Mouse (Mus musculus) spleen, adult 2 months (tissue): ENCODE measurements around the gene Ostm1. TPM values are rescaled to one million over a fixed set of nuclear protein-coding genes. Genes with fewer than 3 reads are reported as not detected.
A peak's percentile ranks its signal among the peaks of the same experiment; 100 is the strongest.

Experiments used
- DNase-seq, 2 experiments: peaks; one replicate each; pipeline versions ENCODE4 v3.0.0 to v3.0.0-alpha.2; 2012 to 2021; ENCODE audit warnings: low spot score in 2 of 2, low read depth in 1 of 2
- H3K27ac ChIP-seq: fragments of 200-500 bp; 2 replicates; pipeline ENCODE4 v1.5.1; 2012; ENCODE audit warnings: low read length, inconsistent platforms; ENCODE audit not compliant: insufficient read depth
- H3K27me3 ChIP-seq: fragments of 200-500 bp; 2 replicates; pipeline ENCODE4 v1.6.1; 2012; ENCODE audit warnings: mild to moderate bottlenecking, moderate library complexity, low read length, inconsistent platforms; ENCODE audit not compliant: control insufficient read depth, insufficient read depth
- H3K36me3 ChIP-seq: fragments of 200-500 bp; 2 replicates; pipeline ENCODE4 v1.6.1; 2012; ENCODE audit warnings: mild to moderate bottlenecking, low read length, inconsistent platforms; ENCODE audit not compliant: control insufficient read depth, insufficient read depth
- H3K4me1 ChIP-seq: fragments of 200-500 bp; 2 replicates; pipeline ENCODE4 v1.6.1; 2011; ENCODE audit warnings: inconsistent platforms; ENCODE audit not compliant: control insufficient read depth, insufficient read depth, insufficient read length
- H3K4me3 ChIP-seq: fragments of 200-500 bp; 2 replicates; pipeline ENCODE4 v1.5.1; 2011; ENCODE audit warnings: mild to moderate bottlenecking, inconsistent platforms; ENCODE audit not compliant: insufficient read depth, insufficient read length; ENCODE audit errors: extremely low read depth
- CTCF ChIP-seq: fragments of 200-500 bp; IDR thresholded peaks from 2 replicates; pipeline ENCODE4 v1.5.1; 2011; ENCODE audit warnings: mild to moderate bottlenecking, inconsistent platforms; ENCODE audit not compliant: insufficient read depth, insufficient read length, insufficient replicate concordance; ENCODE audit errors: extremely low read depth
- POLR2A ChIP-seq: fragments of 200-500 bp; IDR thresholded peaks from 2 replicates; pipeline ENCODE4 v1.6.1; 2011; ENCODE audit warnings: low read depth, low read length, inconsistent platforms
- WGBS: fragments of 180-500 bp; shearing (Covaris S2); methylation state at CpG from one replicate; pipeline ENCODE4 v1.1.7; 2018; 5-methylcytosine and 5-hydroxymethylcytosine counted together
- polyA plus RNA-seq: library from polyadenylated mRNA; depleted of rRNA; stranded (reverse); fragments of >200 nt; gene quantifications from 2 replicates; pipeline ENCODE4 v1.2.3, GENCODE M21; 2012

Ostm1 gene
- polyA plus RNA-seq, 1 experiment, result 16.2 TPM

GRCm38 (mm10) chr10:42692794-42693193 lies 109.2 kb downstream of the Ostm1 start:
- Histone ChIP-seq H3K4me3 (no peak overlapping the region), H3K36me3 (peaks cover 10% of the 10 kb centered on the region), H3K4me1 (no peaks in the 10 kb centered on the region), H3K27me3 (no peaks in the 10 kb centered on the region), H3K27ac (no peak overlapping the region)
- TF ChIP-seq CTCF (no peak), POLR2A (no peak)
- DNase-seq, result no peak

- WGBS, result 95% methylated on average over 2 of the region's 2 CpGs
- no peak overlapping the region for H3K27ac ChIP-seq
- H3K27me3 ChIP-seq, result no peaks in the 10 kb centered on the region
- H3K4me1 ChIP-seq, result no peaks in the 10 kb centered on the region
- no peak for TF ChIP-seq POLR2A
- no peak for TF ChIP-seq CTCF
- H3K36me3 ChIP-seq, result peaks cover 14% of the 10 kb centered on the region
- no peak for DNase-seq
- H3K4me3 ChIP-seq, result no peak overlapping the region
Observed at GRCm38 (mm10) chr10:42693482-42693881, 109.9 kb downstream of the Ostm1 start.

- Histone ChIP-seq H3K4me3 (no peak overlapping the region), H3K27ac (no peak overlapping the region), H3K4me1 (no peaks in the 10 kb centered on the region), H3K27me3 (no peaks in the 10 kb centered on the region), H3K36me3 (peaks cover 22% of the 10 kb centered on the region)
- TF ChIP-seq POLR2A (no peak), CTCF (no peak)
- WGBS, result 95% methylated on average over 13 of the region's 13 CpGs
- no peak for DNase-seq
Observed at GRCm38 (mm10) chr10:42696361-42696760, 112.7 kb downstream of the Ostm1 start.

GRCm38 (mm10) chr10:42697007-42697406 lies 113.4 kb downstream of the Ostm1 start:
- H3K4me1 ChIP-seq, result no peaks in the 10 kb centered on the region
- peak; percentile 71; the same call in 1 of the 2 replicates for TF ChIP-seq CTCF
- TF ChIP-seq POLR2A, result no peak
- no peak overlapping the region for H3K4me3 ChIP-seq
- H3K27me3 ChIP-seq, result no peaks in the 10 kb centered on the region
- WGBS, result 47% methylated on average over 8 of the region's 8 CpGs
- H3K36me3 ChIP-seq, result peaks cover 22% of the 10 kb centered on the region
- no peak overlapping the region for H3K27ac ChIP-seq
- DNase-seq, result peak; percentile 44 to 61

- TF ChIP-seq CTCF, result no peak
- TF ChIP-seq POLR2A, result no peak
- H3K36me3 ChIP-seq, result peaks cover 23% of the 10 kb centered on the region
- 85% methylated on average over 9 of the region's 9 CpGs for WGBS
Observed at GRCm38 (mm10) chr10:42698375-42698774, 114.8 kb downstream of the Ostm1 start.

GRCm38 (mm10) chr10:42698994-42699393 lies 115.4 kb downstream of the Ostm1 start:
- Histone ChIP-seq H3K27ac (no peak overlapping the region), H3K27me3 (no peaks in the 10 kb centered on the region), H3K36me3 (peaks cover 19% of the 10 kb centered on the region), H3K4me1 (no peaks in the 10 kb centered on the region), H3K4me3 (no peak overlapping the region)
- WGBS, result 60% methylated on average over 8 of the region's 8 CpGs
- TF ChIP-seq POLR2A (no peak), CTCF (no peak)
- DNase-seq, result peak; percentile 22 to 56

More at GRCm38 (mm10) chr10:42698375-42698774, 114.8 kb downstream of the Ostm1 start:
- no peak overlapping the region for H3K27ac ChIP-seq
- DNase-seq, result no peak
- H3K4me1 ChIP-seq, result no peaks in the 10 kb centered on the region
- H3K4me3 ChIP-seq, result no peak overlapping the region
- no peaks in the 10 kb centered on the region for H3K27me3 ChIP-seq

- TF ChIP-seq POLR2A (no peak), CTCF (no peak)
- H3K27me3 ChIP-seq, result no peaks in the 10 kb centered on the region
- H3K36me3 ChIP-seq, result peaks cover 24% of the 10 kb centered on the region
- no peaks in the 10 kb centered on the region for H3K4me1 ChIP-seq
- no peak overlapping the region for H3K4me3 ChIP-seq
- 97% methylated on average over 2 of the region's 2 CpGs for WGBS
- DNase-seq, result no peak
- H3K27ac ChIP-seq, result no peak overlapping the region
Observed at GRCm38 (mm10) chr10:42702111-42702510, 118.5 kb downstream of the Ostm1 start.
